Mouse (Mus musculus): Measurements from ENCODE around the gene Hist1h4b.
"Not testable (repeated sequence)": the region's sequence is repeated elsewhere in the genome, so short reads cannot be mapped to it uniquely, and the experiment has no call there.

The Hist1h4b gene

DNA sequence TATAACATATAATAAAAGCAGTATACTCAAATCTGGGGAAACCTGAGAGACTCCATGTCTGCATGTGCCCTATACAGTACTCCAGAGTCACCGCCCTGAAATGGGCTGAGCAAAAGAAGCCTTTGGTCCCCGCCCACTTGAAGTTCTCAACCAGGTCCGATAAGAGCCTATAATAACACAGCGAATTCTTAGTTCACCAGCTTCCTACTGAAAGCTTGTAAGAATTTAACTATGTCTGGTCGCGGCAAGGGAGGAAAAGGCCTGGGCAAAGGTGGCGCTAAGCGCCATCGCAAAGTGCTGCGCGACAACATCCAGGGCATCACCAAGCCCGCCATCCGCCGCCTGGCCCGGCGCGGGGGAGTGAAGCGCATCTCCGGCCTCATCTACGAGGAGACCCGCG lies at the start of gene Hist1h4b:
Gene Hist1h4b, plus strand, starts transcription at position 224 of the 400 bp plus-strand sequence.
- peak; percentile 77 for DNase-seq

GRCm38 (mm10) chr13:23708041-23708440 lies 48.8 kb upstream of the Hist1h4b start:
- no peak for DNase-seq

GRCm38 (mm10) chr13:23708654-23709053 lies 48.2 kb upstream of the Hist1h4b start:
- DNase-seq = no peak

DNA sequence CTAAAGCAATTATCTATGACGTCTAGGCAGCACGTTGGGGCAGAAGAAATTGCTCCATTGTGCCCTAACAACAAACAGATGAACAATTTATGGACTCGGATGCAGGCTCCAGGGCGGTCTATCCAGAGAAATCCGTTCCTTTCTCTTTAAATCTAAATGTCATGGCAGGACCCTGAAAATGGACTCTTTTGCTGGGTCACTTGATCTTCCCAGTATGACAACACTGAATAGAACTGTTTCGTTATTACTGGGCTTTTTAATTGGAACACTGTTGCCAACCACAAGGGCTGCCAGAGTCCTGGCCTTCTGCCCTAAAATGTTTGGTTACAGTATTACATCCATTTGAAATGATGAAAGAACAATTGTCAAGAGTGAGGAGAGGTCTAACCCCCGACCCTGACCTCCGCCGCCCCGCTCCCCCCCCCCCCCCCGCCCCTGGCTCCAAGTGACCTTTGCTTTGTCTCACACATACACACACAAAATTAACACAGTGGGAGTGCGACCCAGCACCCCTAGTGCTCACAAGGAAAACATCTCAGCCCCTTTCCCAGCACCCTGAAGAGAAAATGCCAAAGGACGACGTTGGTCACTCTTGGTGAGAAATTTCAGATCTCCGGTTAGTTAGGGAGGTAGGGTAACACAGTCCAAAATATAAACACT lies 47.0 kb upstream of the Hist1h4b start:
- DNase-seq = no peak

DNA sequence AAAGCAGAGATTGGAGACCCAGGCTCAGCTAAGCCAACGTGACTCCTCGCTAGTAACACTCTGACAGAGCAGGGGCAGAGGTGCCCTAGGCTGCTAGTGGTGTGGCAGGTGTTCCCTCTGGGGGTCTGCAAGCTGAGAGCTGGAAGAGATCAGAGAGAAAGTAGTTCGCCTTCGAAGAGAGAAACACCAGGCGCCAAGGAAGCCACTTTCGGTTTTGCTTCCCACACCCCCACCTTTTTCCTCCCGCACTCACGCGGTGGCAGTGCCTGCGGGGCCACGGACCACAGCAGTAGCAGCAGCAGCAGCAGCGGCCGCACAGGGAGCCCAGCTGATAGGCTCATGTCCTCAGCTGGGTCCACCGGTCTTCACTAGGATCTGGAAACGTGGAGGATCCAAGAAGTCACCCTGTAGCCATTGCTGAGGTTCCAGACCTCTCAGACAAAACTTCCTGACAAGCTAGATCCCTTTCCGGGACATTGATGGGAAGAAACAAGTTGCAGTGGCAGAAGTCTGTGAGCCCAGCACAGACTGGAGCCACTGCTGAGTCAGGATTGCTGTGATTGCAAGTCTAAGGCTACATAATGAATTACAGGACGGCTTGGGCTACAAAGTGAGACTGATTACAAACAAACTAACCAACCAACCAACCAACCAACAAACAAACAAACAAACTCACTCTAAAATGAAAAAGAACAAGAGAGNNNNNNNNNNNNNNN lies 46.3 kb upstream of the Hist1h4b start, which contains the start of gene Hfe:
Gene Hfe, minus strand, starts transcription at position 481 of the 716 bp plus-strand sequence.
- DNase-seq = no peak

- no peak for DNase-seq
These were observed 40.4 kb upstream of the Hist1h4b start for GRCm38 (mm10) chr13:23716261-23717042.

- DNase-seq = no peak
These were observed 39.6 kb upstream of the Hist1h4b start for GRCm38 (mm10) chr13:23717176-23717575.

DNA sequence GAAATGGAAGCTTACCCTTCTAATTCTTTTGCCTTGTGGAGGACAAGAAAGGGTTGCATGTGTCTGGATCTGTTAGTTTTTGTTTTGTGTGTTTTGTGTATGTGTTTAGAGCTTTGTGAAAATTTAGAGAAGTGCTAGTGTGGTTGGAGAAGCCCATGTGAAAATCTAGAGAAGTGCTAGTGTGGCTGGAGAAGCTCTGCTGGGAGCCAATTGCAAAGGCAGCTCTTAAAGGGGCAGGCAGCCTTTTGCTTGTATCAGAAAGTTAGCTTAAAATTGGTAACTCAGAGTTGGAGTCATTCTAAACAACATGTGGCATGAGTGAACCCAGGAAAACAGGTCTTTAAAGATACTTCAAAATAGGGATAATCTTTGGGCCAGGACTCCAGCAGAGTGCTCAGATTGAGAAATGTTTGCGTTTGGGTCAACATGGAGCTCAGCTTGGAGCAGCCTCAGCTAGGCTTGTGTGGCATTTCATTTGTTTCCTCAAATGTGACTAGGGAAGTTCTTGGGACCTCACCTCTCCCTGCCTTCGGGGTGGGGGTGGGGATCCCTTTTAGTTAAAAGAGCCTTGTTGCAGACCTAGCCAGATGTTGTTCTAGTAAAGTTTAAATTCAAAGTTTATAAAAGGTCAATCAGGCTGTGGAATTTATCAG lies 39.1 kb upstream of the Hist1h4b start:
- DNase-seq = not testable (repeated sequence)

- DNase-seq = no peak
These were observed 32.6 kb upstream of the Hist1h4b start for GRCm38 (mm10) chr13:23724239-23724638.

GRCm38 (mm10) chr13:23725213-23725612 lies 31.6 kb upstream of the Hist1h4b start:
- DNase-seq = no peak

DNA sequence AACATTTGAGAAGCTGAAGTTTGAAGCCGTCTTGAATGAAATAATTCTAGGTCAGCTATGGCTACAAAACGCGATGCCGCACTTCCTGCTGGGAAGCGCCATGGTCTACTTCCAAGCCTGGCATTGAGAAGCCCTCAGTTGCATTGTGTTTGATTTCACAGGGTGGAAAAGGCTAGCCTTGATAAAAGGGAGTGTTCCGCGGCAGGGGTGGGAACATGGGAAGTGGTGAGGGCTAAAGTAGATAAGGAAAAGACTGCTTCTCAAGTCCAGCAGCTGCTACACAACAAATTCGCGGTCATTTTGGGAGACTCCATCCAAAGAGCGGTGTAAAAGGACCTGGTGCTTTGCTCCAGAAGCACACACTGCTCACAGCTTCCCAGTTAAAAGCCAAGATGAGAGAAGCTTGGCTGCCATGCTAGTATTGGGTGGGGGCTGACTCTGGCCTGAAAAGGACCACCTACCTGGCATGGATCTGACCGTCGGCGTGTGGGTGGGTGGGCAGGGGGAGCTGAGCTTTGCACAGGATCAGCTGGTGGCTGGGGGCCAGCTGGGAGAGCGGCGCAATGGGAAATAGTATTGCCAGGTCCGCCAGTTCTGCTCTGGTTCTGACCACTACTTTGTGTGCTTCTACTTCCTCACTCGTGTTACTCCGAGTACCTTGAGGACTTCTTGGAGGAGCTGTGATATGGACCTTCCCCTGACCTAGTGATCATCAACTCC lies 28.2 kb upstream of the Hist1h4b start:
- DNase-seq = no peak

GRCm38 (mm10) chr13:23729192-23729525 lies 27.7 kb upstream of the Hist1h4b start:
- DNase-seq = no peak

DNA sequence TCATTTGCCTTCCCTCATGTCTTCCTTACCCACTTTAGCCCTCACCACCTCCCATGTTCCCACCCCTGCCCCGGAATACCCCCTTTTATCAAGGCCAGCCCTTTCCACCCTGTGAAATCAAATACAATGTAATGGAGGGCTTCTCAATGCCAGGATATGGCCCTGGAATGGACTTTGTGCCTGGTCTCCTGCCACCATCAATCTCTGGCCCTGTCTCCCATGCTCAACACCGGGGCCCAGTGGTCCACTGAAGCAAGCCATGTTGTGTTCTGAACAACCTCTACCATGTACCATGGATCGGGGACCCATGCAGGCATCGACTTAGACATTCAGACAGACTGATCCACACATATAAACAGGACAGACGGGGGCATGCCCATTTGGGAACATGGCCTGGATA lies 27.1 kb upstream of the Hist1h4b start:
- no peak for DNase-seq

DNA sequence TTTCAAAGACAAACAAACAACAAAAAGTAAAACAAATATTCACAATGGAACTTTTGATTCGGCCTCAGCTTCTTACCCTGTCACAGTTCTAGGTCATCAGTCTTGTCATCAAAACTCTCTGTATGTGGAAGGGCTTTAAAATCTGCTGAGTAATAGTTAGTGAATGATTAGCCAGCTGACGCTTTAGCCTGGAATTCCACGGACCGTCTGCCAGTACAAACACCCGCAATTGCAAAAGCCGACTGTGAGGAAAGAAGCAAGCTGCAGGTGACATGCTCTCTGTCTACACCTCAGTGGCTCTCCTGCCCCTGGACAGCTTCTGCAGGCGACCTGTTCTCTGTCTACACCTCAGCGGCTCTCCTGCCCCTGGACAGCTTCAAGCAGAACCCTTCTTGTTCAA lies 26.3 kb upstream of the Hist1h4b start:
- DNase-seq = no peak

DNA sequence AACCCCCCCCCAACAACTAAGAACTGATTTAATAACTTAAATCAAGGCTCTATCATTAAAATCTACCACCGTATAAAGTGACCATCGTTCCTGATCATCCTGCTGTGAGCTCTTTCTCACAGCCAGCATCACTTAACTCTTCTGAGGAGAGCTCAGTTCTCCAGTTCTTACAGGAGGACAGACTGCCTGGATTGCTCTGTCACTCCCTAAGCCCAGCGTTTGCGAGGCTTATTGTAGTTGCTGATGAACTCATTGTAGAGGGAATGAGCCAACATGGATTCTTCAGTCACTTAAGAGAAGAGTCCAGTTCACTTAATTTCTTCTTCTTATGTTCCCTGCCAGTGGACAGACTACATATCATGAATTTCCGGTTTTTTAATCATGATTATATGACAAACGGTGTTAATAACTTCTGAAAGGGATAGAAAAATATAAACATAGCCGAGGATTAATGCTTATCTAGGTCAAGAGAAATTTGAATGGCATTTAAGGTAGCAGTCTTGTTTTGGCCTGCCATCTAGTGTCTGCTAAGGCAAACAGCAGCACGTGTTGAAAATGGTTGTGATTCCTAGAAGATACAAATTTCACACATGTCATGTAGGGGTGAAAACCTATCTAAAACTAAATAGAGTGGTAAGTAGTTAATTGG lies 24.5 kb upstream of the Hist1h4b start:
- no peak for DNase-seq

DNA sequence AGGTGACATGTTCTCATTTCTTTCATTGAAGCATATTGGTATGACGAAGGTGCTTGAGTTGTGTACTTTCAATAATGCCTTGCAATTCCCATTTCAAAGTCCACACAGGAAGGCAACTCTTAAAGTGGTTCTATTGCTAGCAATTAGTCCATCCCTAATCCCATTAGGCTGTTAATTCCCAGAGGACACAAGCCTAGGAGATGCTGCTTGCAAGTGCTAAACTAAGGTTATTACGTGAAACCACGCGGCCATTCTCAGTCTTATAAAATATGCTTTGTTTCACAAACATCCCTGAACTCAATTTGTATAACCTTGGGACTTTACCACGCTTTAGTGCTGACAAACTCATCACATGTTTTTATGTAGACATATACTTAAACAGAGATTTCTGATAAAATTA lies 19.7 kb upstream of the Hist1h4b start:
- no peak for DNase-seq

DNA sequence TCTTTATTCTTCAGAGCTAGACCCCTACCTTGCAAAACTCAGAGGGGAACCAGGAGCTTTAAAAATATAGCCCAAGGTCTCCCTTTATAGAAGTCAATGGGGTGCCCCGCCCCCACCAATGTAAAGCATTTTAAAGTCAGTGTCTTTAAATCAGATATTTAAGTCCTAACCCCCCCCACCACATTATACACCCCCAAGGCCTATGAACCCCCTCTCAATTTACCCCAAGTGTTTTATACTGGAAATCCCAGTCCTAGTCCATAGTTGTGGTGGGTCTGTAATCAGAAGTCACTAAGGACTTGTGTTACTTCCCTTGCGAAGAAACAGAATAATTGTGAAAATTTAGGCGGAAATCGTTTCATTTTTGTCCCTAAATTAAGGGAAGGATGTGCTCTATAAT lies 18.8 kb upstream of the Hist1h4b start:
- no peak for DNase-seq

- DNase-seq = peak; percentile 69
These were observed 18.1 kb upstream of the Hist1h4b start, which contains the start of gene Hist1h1c for GRCm38 (mm10) chr13:23738677-23739068. Gene Hist1h1c, plus strand, starts transcription at chr13:23738808.

DNA sequence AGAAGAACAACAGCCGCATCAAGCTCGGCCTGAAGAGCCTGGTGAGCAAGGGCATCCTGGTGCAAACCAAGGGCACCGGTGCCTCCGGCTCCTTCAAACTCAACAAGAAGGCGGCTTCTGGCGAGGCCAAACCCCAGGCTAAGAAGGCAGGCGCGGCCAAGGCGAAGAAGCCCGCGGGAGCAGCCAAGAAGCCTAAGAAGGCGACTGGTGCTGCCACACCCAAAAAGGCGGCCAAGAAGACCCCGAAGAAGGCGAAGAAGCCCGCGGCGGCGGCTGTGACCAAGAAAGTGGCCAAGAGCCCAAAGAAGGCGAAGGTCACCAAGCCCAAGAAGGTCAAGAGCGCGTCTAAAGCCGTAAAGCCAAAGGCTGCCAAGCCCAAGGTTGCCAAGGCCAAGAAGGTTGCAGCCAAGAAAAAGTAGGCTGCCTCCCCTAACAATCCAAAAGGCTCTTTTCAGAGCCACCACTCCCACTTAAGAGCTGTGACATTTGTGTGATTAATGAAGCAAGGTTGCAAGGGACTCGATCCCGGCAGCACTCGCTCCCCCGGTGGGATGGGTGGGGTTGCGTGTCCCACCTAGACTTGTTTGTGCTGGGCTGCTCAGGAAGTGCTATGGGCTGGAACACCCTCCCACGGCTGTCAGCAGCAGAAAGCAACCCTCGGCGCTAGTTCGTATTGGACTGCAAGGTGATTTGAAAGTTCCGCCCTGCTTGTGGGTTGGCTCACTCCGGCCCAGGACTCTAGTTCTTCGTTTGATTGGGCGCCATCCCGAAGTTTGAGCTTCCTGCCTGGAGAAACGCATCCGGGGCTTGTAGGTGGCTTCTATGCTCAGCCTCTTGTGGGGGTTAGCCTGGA lies 17.5 kb upstream of the Hist1h4b start:
- DNase-seq = peak; percentile 83

DNA sequence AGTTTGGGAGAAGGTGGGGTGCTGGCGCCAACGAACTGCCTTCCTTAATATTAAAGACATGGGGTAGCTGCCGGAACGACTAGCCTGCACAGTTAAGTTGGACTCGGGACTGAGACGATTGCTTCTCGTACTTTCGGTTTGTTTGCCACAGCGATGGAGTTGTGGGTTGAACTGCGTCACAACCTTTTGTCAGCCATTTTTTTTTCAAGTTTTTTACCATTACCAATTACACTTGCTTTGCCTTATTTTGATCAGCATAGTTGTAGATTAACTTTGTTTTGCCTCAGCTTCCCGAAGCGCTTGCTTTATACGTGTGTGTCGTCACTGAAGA lies 16.9 kb upstream of the Hist1h4b start:
- no peak for DNase-seq

- no peak for DNase-seq
These were observed 16.5 kb upstream of the Hist1h4b start for GRCm38 (mm10) chr13:23740256-23740840.
